Mouse (Mus musculus): ENCODE data around the gene Asb15. TPM values are rescaled to one million over a fixed set of nuclear protein-coding genes. Genes with fewer than 3 reads are reported as not detected.

Gene Asb15
- total RNA-seq, 4 experiments from 2014 or later = 61.5 to 83.0 (median 66.8) TPM

DNA sequence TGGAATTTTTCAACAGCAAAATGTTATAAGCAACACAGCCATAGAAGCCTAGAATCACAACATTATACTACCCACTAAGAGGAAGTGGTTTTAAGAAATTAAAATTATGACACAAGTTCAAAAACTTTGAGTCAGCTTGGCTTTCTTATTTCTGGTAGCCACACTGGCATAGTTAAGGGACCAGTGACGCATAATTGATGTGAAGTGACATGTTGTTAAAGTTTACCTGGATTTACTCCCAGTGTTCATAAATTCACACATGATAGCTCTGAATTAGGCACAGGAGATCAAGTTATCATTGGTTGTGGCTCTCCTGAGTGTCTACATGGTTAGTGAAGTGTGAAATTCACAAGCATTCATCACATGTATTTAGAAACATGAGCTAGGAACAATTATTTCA is 36.9 kb downstream of the Asb15 start:
- no peak for DNase-seq (ENCODE audit: low spot score in 2 of 2)

DNA sequence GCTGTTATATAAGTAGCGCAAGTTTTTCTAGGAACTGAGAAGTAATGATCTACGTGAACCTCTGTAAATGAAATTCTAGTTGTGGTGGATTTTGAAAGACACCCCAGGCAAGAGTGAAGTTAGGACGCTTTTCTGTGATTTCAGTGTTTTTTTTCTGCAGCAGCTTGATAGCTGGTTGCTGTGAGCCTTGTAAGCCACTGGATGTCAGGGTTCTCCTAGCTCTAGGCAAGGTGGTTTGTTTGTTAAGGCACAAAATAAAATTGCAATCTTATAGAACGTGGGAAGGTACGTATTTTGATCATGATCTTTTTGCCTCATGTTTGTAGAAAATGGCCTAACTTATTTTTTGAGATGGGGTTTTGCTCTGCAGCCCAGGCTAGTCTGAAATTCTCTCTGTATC is 41.0 kb downstream of the Asb15 start:
- DNase-seq (ENCODE audit: low spot score in 2 of 2) = no peak

GRCm38 (mm10) chr6:24569711-24570110 is 41.8 kb downstream of the Asb15 start:
- no peak for DNase-seq (ENCODE audit: low spot score in 2 of 2)

GRCm38 (mm10) chr6:24570278-24570677 is 42.3 kb downstream of the Asb15 start:
- DNase-seq (ENCODE audit: low spot score in 2 of 2) = no peak

DNA sequence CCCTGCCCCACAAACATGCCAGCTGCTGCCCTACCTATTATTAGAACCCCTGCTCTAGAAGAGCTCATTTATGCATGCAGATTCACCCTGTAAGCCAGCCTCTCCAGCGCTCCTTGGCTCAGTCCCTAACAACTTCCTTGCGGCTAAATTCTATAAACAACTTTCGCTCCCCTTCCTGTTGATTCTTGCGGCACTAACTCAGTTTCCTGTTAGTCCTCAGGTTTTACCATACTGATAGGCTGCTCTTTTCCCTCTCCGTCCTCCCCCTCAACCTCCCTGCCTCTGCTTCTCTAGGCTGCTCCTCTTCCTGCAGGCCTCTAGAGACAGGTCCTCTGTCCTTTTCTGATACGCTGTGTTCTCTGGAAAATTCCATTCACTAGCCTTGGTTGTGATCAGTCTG is 43.2 kb downstream of the Asb15 start:
- no peak for DNase-seq (ENCODE audit: low spot score in 2 of 2)

- no peak for DNase-seq (ENCODE audit: low spot score in 2 of 2)
These were observed 44.5 kb downstream of the Asb15 start for GRCm38 (mm10) chr6:24572431-24572830.

GRCm38 (mm10) chr6:24573319-24573718 is 45.4 kb downstream of the Asb15 start:
- DNase-seq (ENCODE audit: low spot score in 2 of 2) = no peak

DNA sequence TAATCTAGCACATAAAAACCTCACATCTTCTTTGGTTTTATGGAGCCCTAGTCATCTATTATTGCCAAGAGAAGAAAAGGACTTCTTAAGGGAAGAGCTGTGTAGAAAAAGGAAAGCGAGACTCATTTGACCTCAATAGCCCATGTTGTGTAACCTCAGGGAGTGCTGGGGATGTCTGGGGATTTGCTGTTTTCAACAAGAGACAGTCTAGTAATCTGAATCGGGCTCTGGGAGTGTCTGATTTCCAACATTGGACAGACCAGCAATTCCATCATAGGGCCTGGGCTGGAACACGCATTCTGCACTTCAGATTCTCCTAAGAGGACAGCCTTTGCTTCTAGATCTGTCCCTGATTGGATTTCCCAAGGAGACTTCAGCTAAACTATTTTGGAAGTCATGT is 55.5 kb downstream of the Asb15 start:
- DNase-seq (ENCODE audit: low spot score in 2 of 2) = peak; percentile 30 to 44

GRCm38 (mm10) chr6:24585431-24586310 is 57.7 kb downstream of the Asb15 start:
- no peak for DNase-seq (ENCODE audit: low spot score in 2 of 2)

- DNase-seq (ENCODE audit: low spot score in 2 of 2) = peak; percentile 57 to 66
These were observed 58.9 kb downstream of the Asb15 start for GRCm38 (mm10) chr6:24586885-24587284.

GRCm38 (mm10) chr6:24590282-24590681 is 62.3 kb downstream of the Asb15 start:
- no peak for DNase-seq (ENCODE audit: low spot score in 2 of 2)

DNA sequence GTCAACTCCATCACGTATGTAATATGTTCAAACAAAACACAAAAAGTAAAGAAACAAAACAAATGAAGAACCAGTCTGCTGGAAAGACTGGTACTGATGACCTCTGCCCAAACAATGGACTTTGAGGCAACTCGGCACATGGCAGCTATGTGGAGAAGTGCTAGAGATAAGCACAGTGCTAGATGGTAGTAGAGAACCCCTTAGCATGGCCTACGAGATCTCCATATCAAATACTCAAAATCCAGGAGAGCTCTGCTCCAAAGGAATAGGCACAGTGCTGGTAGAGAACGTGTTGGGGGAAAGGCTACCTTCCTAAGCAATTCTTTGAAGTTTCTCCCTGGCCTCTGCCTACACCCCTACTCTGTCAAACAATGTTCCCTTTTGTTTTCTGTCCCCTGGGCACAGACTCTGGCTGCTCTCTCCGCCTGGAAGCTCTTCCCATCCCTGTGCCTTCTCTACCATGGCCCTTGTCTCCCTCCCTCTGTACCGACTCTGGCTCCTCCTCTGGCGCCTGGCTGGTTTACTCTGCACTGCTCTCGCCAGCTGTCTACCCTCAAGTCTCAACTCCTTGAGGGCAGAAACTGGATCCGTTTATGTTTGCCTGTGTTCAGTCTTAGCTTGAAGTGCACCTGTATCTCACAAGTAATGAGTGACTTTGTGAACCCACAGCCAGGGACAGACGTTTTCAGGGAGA is 63.7 kb downstream of the Asb15 start:
- DNase-seq (ENCODE audit: low spot score in 2 of 2) = no peak

DNA sequence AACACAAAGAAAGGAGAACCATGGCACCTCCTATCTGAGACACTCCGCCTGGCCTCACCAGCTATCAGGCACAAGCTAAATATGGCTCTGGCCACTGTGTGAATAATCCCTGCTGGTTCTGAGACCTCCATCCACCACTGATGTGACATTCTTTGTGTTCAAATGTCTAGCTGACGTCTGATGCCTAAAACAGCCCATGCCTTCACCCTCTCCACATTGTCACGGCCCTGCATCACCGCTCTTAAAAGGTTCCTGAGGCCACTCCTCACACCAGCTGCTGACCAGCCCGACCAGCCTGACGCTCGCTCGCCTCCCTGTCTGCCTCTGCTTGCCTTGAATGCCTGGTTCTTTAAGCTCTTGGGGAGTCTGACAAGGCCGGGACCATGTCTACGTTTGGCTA is 69.6 kb downstream of the Asb15 start, which contains the start of gene Lmod2:
TSS of gene Lmod2 (plus strand) at position 263 of the 400 bp plus-strand sequence.
- peak in 1 of 2 experiments; percentile 35 for DNase-seq (ENCODE audit: low spot score in 2 of 2)

DNA sequence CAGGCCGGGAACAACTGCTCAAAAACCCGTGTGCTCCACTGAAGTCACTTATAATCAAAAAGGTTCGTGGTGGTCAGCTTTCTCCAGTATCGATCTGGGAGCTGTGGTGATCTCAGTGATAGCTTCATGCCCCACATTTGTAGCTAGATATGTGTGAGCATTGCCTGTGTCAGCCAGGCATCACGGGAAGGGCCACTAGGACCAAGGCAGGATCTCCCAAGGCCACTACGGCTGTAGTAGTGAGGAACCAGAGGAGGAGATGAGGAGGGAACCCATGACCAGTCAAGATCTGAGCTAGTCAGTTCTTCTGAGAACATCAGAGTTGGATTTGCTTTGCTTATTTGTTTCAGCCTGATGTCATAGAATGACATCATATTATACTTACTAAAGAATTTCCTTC is 71.2 kb downstream of the Asb15 start:
- no peak for DNase-seq (ENCODE audit: low spot score in 2 of 2)

- no peak for DNase-seq (ENCODE audit: low spot score in 2 of 2)
These were observed 71.7 kb downstream of the Asb15 start for GRCm38 (mm10) chr6:24599639-24600038.

DNA sequence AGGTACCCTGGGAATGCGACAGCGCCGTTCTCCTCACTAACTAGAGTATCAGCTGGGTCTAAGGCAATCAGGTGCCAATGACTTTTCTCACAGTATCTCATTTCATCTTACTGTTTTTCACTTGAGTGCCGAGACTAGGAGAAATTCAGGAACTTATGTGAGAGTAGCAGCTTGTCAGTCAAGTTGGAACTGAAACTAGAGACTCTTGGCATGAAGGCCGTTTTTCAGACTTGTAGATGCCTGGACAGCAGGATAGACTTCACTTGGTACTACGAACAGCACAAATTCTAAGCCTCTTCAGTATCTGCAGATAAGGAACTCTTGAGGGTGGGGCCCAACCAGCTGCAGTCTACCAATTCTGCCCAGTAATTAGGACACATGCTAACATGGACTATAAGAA is 72.2 kb downstream of the Asb15 start:
- no peak for DNase-seq (ENCODE audit: low spot score in 2 of 2)

GRCm38 (mm10) chr6:24600726-24601125 is 72.8 kb downstream of the Asb15 start:
- DNase-seq (ENCODE audit: low spot score in 2 of 2) = no peak

- DNase-seq (ENCODE audit: low spot score in 2 of 2) = peak in 1 of 2 experiments; percentile 38
These were observed 73.7 kb downstream of the Asb15 start for GRCm38 (mm10) chr6:24601668-24602067.

DNA sequence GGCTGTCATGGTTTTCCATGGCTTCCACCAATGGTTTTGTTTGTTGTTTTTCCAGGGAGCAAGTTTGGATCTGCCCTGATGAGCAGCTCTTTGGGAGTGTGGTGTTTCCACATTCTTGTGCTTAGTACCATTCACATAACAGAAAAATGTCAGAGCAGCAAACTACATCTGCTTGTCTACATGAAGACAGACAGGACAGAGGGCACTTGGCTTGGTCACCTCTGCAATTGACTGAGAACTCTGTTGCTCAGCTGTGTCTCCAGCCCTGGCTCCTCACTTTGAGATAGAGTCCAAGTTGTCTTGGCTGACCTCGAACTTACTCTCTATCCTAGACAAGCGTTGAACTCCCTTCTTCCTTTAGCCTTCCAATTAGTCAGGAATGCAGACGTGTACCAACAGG is 74.4 kb downstream of the Asb15 start:
- DNase-seq (ENCODE audit: low spot score in 2 of 2) = no peak

- DNase-seq (ENCODE audit: low spot score in 2 of 2) = no peak
These were observed 75.0 kb downstream of the Asb15 start for GRCm38 (mm10) chr6:24602993-24603392.

DNA sequence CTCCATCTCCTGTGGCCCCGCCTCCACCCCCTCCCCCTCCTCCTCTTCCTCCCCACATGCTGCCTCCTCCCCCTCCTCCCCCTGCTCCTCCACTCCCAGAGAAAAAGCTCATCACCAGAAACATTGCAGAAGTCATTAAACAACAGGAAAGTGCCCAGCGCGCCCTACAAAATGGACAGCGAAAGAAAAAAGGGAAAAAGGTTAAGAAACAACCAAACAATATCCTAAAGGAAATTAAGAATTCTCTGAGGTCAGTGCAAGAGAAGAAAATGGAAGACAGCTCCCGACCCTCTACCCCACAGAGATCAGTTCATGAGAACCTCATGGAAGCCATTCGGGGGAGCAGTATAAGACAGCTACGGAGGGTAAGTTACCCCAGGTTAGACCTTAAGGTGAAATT is 76.3 kb downstream of the Asb15 start:
- DNase-seq (ENCODE audit: low spot score in 2 of 2) = no peak

DNA sequence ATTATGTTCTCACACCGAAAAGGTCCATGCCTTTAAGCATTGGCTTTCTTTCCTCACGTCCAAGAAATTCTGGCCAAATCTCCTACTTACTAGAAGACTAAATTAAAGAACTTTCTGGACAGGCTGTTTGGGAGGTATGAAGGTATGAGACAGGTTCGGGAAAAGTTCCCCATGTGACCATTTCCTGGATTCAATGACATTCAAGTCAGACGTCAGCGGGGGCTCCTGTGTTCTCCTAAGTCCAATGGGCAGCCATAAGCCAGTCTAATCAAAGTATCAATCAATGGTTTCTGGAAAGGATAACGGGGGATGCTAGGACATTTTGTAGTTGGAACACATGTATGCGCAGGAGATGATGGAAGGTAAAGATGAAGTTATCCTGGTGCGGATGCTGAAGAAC is 77.7 kb downstream of the Asb15 start:
- DNase-seq (ENCODE audit: low spot score in 2 of 2) = no peak

GRCm38 (mm10) chr6:24606512-24606911 is 78.6 kb downstream of the Asb15 start:
- DNase-seq (ENCODE audit: low spot score in 2 of 2) = no peak

Measured in gastrocnemius, adult 8-10 months (tissue).